Mouse (Mus musculus) lung, adult 2 months (tissue): ENCODE results near the gene Gab1.

ENCODE experiments used
- CTCF ChIP-seq: fragments of 200-500 bp; IDR thresholded peaks from 2 replicates; pipeline ENCODE4 v1.5.1; 2011; ENCODE audit warnings: mild to moderate bottlenecking, low read length, control low read depth; ENCODE audit not compliant: insufficient read depth
- POLR2A ChIP-seq: fragments of 200-500 bp; IDR thresholded peaks from 2 replicates; pipeline ENCODE4 v1.6.1; 2011; ENCODE audit warnings: low read depth, mild to moderate bottlenecking, control low read depth, low read length, borderline replicate concordance; ENCODE audit errors: extremely low read depth

DNA sequence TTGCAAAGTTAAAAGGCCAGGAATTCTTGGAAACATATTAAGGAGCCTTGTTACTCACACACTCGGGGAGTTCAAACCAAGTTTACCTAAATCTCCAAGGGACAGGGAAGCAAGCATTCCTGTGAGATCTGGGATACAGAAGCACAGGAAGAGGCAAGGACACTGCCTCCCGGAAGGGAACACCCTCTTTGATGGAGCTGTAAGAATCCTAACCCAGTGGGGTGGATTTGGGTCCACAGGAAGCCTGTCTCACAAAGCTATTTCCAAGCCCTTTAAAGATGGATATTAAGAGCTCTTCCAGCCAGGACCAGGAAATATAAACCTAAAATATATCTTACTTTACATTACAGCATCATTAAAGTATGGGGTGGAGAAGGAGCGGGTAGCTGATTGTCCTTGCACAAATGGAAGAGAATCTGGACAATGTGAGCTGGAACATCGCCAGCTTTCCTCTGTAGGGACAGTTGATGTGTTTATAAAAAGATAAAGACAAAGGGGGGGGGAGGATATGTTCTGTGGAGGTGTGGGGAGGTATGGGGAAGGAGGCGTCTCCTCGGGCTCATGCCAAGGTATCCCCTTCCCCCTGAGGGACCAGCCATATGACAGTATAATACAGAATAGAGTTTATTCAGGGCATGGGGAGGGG, 28.1 kb upstream of the Gab1 start:
- TF ChIP-seq CTCF: no peak
- TF ChIP-seq POLR2A: no peak
